Mouse (Mus musculus) spleen, adult 2 months (tissue): ENCODE results near the gene Tcf7l2.

ENCODE experiments used
- CTCF ChIP-seq: fragments of 200-500 bp; IDR thresholded peaks from 2 replicates; pipeline ENCODE4 v1.5.1; 2011; ENCODE audit warnings: mild to moderate bottlenecking, inconsistent platforms; ENCODE audit not compliant: insufficient read depth, insufficient read length, insufficient replicate concordance; ENCODE audit errors: extremely low read depth
- POLR2A ChIP-seq: fragments of 200-500 bp; IDR thresholded peaks from 2 replicates; pipeline ENCODE4 v1.6.1; 2011; ENCODE audit warnings: low read depth, low read length, inconsistent platforms

DNA sequence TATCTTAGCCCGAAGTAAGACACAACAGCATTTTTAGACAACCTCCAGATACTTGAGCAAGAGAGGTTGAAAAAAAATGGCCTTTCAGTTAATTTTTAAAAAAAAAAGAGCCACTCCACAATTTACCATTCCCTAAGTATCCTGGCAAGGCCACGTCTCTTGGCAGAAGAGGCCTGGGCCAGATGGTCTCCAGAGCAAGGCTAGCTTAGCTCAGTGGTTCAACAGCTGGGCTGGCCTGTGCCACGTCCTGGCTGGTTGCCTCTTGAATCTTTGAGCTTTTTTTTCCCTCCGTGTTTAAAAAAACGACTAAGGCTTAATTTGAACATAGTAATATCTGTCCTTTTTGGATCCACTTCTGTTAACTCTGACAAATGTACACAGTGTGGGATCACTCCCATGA lies 209.8 kb downstream of the Tcf7l2 start:
- TF ChIP-seq POLR2A = no peak
- no peak for TF ChIP-seq CTCF
